26 mouse cellular contexts compared by ENCODE assay signal in genomic region chr14:61526006-61526405, GRCm38 (mm10).
"Had no signal": no experiment of that assay in that cellular context is flagged by ENCODE, and none has a peak within 500 bp of the region (broad histone marks: within the 10 kb centered on the region; RNA-seq: fewer than 3 reads in every experiment).

No protein-coding gene starts in this region.

- H3K27ac ChIP-seq: gastrocnemius, adult 2 months; heart, adult 2 months; hindbrain, embryonic 10.5 days; hindbrain, embryonic 12.5 days; hindbrain, embryonic 14.5 days; intestine, embryonic 15.5 days; layer of hippocampus, adult 2 months; left cerebral cortex, adult 2 months; limb, embryonic 10.5 days; limb, embryonic 12.5 days; liver, embryonic 13.5 days had no signal

- H3K9ac ChIP-seq: hindbrain, embryonic 12.5 days; hindbrain, embryonic 14.5 days; intestine, embryonic 15.5 days; limb, embryonic 12.5 days; liver, embryonic 13.5 days had no signal

- ATAC-seq: hindbrain, embryonic 16.5 days; inflammation-experienced regulatory T-cells, adult 6 months; intestine, embryonic 15.5 days; intestine, postnatal 0 days had no signal

- DNase-seq: gastrocnemius, adult 2 months; gastrocnemius, postnatal 10 days; gastrocnemius, postnatal 25 days; heart, adult 2 months; heart, postnatal 10 days; heart, postnatal 4 days; kidney, adult 18-20 months; kidney, adult 8-10 months; kidney, postnatal 10 days; kidney, postnatal 25 days; kidney, postnatal 4 days; liver; liver, embryonic 13.5 days had no signal

- H3K4me2 ChIP-seq: heart, embryonic 11.5 days; hindbrain, embryonic 12.5 days; hindbrain, embryonic 14.5 days; intestine, embryonic 15.5 days; limb, embryonic 12.5 days; liver, embryonic 11.5 days; liver, embryonic 13.5 days had no signal

- H3K4me1 ChIP-seq: hindbrain, embryonic 10.5 days; hindbrain, embryonic 12.5 days; intestine, embryonic 15.5 days; limb, embryonic 10.5 days; limb, embryonic 12.5 days had no signal

- H3K27me3 ChIP-seq: hindbrain, embryonic 12.5 days; intestine, embryonic 15.5 days; limb, embryonic 12.5 days; liver, embryonic 13.5 days had no signal

- H3K9me3 ChIP-seq: hindbrain, embryonic 10.5 days; hindbrain, embryonic 12.5 days; intestine, embryonic 15.5 days; limb, embryonic 10.5 days; limb, embryonic 12.5 days; liver, embryonic 13.5 days had no signal

- H3K4me3 ChIP-seq: gastrocnemius, adult 2 months; heart, adult 2 months; hindbrain, embryonic 10.5 days; hindbrain, embryonic 12.5 days; intestine, embryonic 15.5 days; layer of hippocampus, adult 2 months; left cerebral cortex, adult 2 months; limb, embryonic 10.5 days; limb, embryonic 12.5 days; liver, embryonic 13.5 days had no signal

- H3K36me3 ChIP-seq: hindbrain, embryonic 10.5 days; hindbrain, embryonic 12.5 days; intestine, embryonic 15.5 days; limb, embryonic 10.5 days; limb, embryonic 12.5 days; liver, embryonic 13.5 days had no signal
